In genomic region chr9:4376640-4377120, GRCm38 (mm10) we compare ENCODE assay signal across 8 mouse cellular contexts. TPM values are rescaled to one million over a fixed set of nuclear protein-coding genes. Genes with fewer than 3 reads are reported as not detected.
DNase-seq lines count a peak whose midpoint lies in the region; ATAC-seq lines count a peak whose summit lies in the region.

No protein-coding gene starts in this region.

- WGBS in kidney, embryonic 15.5 days = under 1% methylated on average over 15 of the region's 15 CpGs
- WGBS in hindbrain, embryonic 13.5 days = under 1% methylated on average over 15 of the region's 15 CpGs

- ATAC-seq in kidney, embryonic 15.5 days (replicated peaks; ENCODE audit: low FRiP score) = no peak
- peak; percentile 82; the same call in 1 of the 2 replicates for ATAC-seq in hindbrain, embryonic 13.5 days (ENCODE audit: low FRiP score)

- no peaks in the 10 kb centered on the region for H3K27me3 ChIP-seq in kidney, embryonic 15.5 days
- H3K27me3 ChIP-seq in hindbrain, embryonic 13.5 days = no peaks in the 10 kb centered on the region

- peak overlapping the region; percentile 55 for H3K9ac ChIP-seq in kidney, embryonic 15.5 days
- H3K9ac ChIP-seq in hindbrain, embryonic 13.5 days = peak overlapping the region; percentile 78

- H3K36me3 ChIP-seq in kidney, embryonic 15.5 days = peaks cover 8% of the 10 kb centered on the region; the same call in 1 of the 2 replicates
- H3K36me3 ChIP-seq in hindbrain, embryonic 13.5 days = 0 out of 2 replicates have a peak, but pooled peaks cover 2% of the 10 kb centered on the region

- no peak for DNase-seq in kidney, adult 11 months
- peak; percentile 20 for DNase-seq in lung, postnatal 36 days
- DNase-seq in urinary bladder, postnatal 10 days (ENCODE audit: low spot score) = no peak
- no peak for DNase-seq in yolk sac, embryonic 10.5 days (ENCODE audit: low spot score)
- no peak for DNase-seq in ovary, postnatal 14 days (ENCODE audit: low spot score)

- peak overlapping the region; percentile 82 for H3K27ac ChIP-seq in kidney, embryonic 15.5 days
- peak overlapping the region; percentile 22; the same call in 1 of the 2 replicates for H3K27ac ChIP-seq in brown adipose tissue, adult 24 weeks (replicated peaks; ENCODE audit: low read depth, low read length)
- peak overlapping the region; percentile 80 for H3K27ac ChIP-seq in hindbrain, embryonic 13.5 days

- 0 out of 2 replicates have a peak, but pooled peaks cover 5% of the 10 kb centered on the region for H3K4me1 ChIP-seq in kidney, embryonic 15.5 days
- H3K4me1 ChIP-seq in brown adipose tissue, adult 24 weeks (ENCODE audit: control insufficient read depth, insufficient read depth, insufficient read length, low read length) = no peaks in the 10 kb centered on the region
- H3K4me1 ChIP-seq in hindbrain, embryonic 13.5 days (replicated peaks) = peaks cover 32% of the 10 kb centered on the region

- H3K9me3 ChIP-seq in kidney, embryonic 15.5 days (replicated peaks) = no peaks in the 10 kb centered on the region
- no peaks in the 10 kb centered on the region for H3K9me3 ChIP-seq in hindbrain, embryonic 13.5 days

- H3K4me3 ChIP-seq in kidney, embryonic 15.5 days (replicated peaks) = peak overlapping the region; percentile 80
- H3K4me3 ChIP-seq in brown adipose tissue, adult 24 weeks (ENCODE audit: insufficient read depth, low read depth, low read length) = peak overlapping the region; percentile 82
- peak overlapping the region; percentile 71 for H3K4me3 ChIP-seq in hindbrain, embryonic 13.5 days

- peak overlapping the region; percentile 69 for H3K4me2 ChIP-seq in kidney, embryonic 15.5 days
- peak overlapping the region; percentile 64 for H3K4me2 ChIP-seq in hindbrain, embryonic 13.5 days

RNA-seq across cellular contexts. Expression of gene Msantd4, which starts 0.3 kb away (rescaled TPM):
- 45.0 and 46.0 TPM in 2 replicates for polyA plus RNA-seq in kidney, embryonic 15.5 days (2015; fragmentation: Nextera tagmentation; extraction: Ambion mirVana)
- polyA plus RNA-seq in brown adipose tissue, adult 24 weeks (2012; ENCODE audit: insufficient read depth, insufficient read length, missing spikeins) = 17.8 and 22.1 TPM in 2 replicates
- 49.4 and 56.9 TPM in 2 replicates for polyA plus RNA-seq in hindbrain, embryonic 13.5 days (2015; fragmentation: Nextera tagmentation; extraction: Ambion mirVana)

Comparison
In these comparisons a context has a peak if more than half of its experiments do, and no peak if none do; other contexts are left out.
1. H3K27ac ChIP-seq: peak in every context shown above with its lines; median percentile 82 in kidney, embryonic 15.5 days; 80 in hindbrain, embryonic 13.5 days; 22 in brown adipose tissue, adult 24 weeks.